Mouse (Mus musculus) left cerebral cortex, adult 8-10 months (tissue): ENCODE data around the gene Tnxb. TPM values are rescaled to one million over a fixed set of nuclear protein-coding genes. Genes with fewer than 3 reads are reported as not detected.
"Not testable (repeated sequence)": the region's sequence is repeated elsewhere in the genome, so short reads cannot be mapped to it uniquely, and the experiment has no call there.

Experiments used
- DNase-seq, 2 experiments: peaks; one replicate each; pipeline ENCODE4 v3.0.0; 2022; ENCODE audit warnings: low spot score in 2 of 2
- total RNA-seq, 4 experiments: library from RNA; stranded (reverse); gene quantifications; 2 replicates each; pipeline ENCODE4 v1.2.4; 2022

Gene Tnxb
- total RNA-seq, 4 experiments from 2014 or later: 2.5 to 3.1 (median 2.8) TPM

- not testable (repeated sequence) for DNase-seq
Measured at GRCm38 (mm10) chr17:34729779-34730553, 59.6 kb downstream of the Tnxb start.

GRCm38 (mm10) chr17:34737466-34737865 lies 67.1 kb downstream of the Tnxb start:
- DNase-seq: not testable (repeated sequence)

- DNase-seq: not testable (repeated sequence)
Measured at GRCm38 (mm10) chr17:34739708-34740107, 69.4 kb downstream of the Tnxb start.

GRCm38 (mm10) chr17:34740280-34740679 lies 69.9 kb downstream of the Tnxb start:
- DNase-seq: no peak

- DNase-seq: no peak
Measured at GRCm38 (mm10) chr17:34743719-34744118, 73.4 kb downstream of the Tnxb start, which contains the start of gene C4b. TSS of gene C4b (minus strand) at chr17:34743882.

GRCm38 (mm10) chr17:34744206-34744605 lies 73.9 kb downstream of the Tnxb start:
- no peak for DNase-seq

GRCm38 (mm10) chr17:34744611-34745010 lies 74.3 kb downstream of the Tnxb start:
- not testable (repeated sequence) for DNase-seq

- not testable (repeated sequence) for DNase-seq
Measured at GRCm38 (mm10) chr17:34745166-34745565, 74.8 kb downstream of the Tnxb start.

- no peak for DNase-seq
Measured at GRCm38 (mm10) chr17:34746531-34746930, 76.2 kb downstream of the Tnxb start.

- DNase-seq: no peak
Measured at GRCm38 (mm10) chr17:34761471-34761870, 91.1 kb downstream of the Tnxb start.

Other genes starting within 250 kb of the Tnxb start
- not detected for gene Btnl4, start 193.2 kb upstream of the Tnxb start, total RNA-seq
- not detected for gene Btnl6, start 153.2 kb upstream of the Tnxb start, total RNA-seq
- gene Notch4, start 106.3 kb upstream of the Tnxb start, total RNA-seq: 10 to 100 TPM in 1 of 4 experiments, 1 to 10 TPM in 3; 9.4 to 13.0 (median 9.6) TPM
- 1 to 10 TPM; 2.1 to 4.2 (median 3.4) TPM for gene Gpsm3, start 80.7 kb upstream of the Tnxb start, total RNA-seq
- gene Pbx2, start 79.3 kb upstream of the Tnxb start, total RNA-seq: 10 to 100 TPM; 59.5 to 66.5 (median 62.6) TPM
- under 1 TPM; 0.39 to 0.83 (median 0.54) TPM for gene Ager, start 72.7 kb upstream of the Tnxb start, total RNA-seq
- 10 to 100 TPM; 73.3 to 77.6 (median 76.0) TPM for gene Rnf5, start 66.8 kb upstream of the Tnxb start, total RNA-seq
- gene Agpat1, start 66.3 kb upstream of the Tnxb start, total RNA-seq: 100 to 1,000 TPM; 150 to 164 (median 155) TPM
- gene Egfl8, start 54.6 kb upstream of the Tnxb start, total RNA-seq: 1 to 10 TPM; 3.0 to 4.9 (median 3.4) TPM
- gene Ppt2, start 42.0 kb upstream of the Tnxb start, total RNA-seq: 10 to 100 TPM; 38.1 to 48.6 (median 45.4) TPM
- gene Prrt1, start 41.0 kb upstream of the Tnxb start, total RNA-seq: 100 to 1,000 TPM in 3 of 4 experiments, 10 to 100 TPM in 1; 90.1 to 149 (median 116) TPM
- gene Fkbpl, start 25.8 kb upstream of the Tnxb start, total RNA-seq: 10 to 100 TPM; 12.5 to 16.7 (median 14.8) TPM
- 10 to 100 TPM; 46.3 to 56.8 (median 53.7) TPM for gene Atf6b, start 23.4 kb upstream of the Tnxb start, total RNA-seq
- gene C4b, start 73.3 kb downstream of the Tnxb start, total RNA-seq: 100 to 1,000 TPM in 2 of 4 experiments, 10 to 100 TPM in 2; 27.2 to 188 (median 81.4) TPM
- gene Cyp21a1, start 134.0 kb downstream of the Tnxb start, total RNA-seq: 1 to 10 TPM in 2 of 4 experiments, not detected in 2; 3.1 to 3.7 TPM
- 10 to 100 TPM; 45.3 to 49.5 (median 47.7) TPM for gene Stk19, start 166.4 kb downstream of the Tnxb start, total RNA-seq
- 10 to 100 TPM; 31.8 to 37.2 (median 34.0) TPM for gene Dxo, start 166.5 kb downstream of the Tnxb start, total RNA-seq
- 10 to 100 TPM; 61.1 to 73.1 (median 67.3) TPM for gene Skiv2l, start 179.7 kb downstream of the Tnxb start, total RNA-seq
- 10 to 100 TPM; 34.8 to 38.3 (median 37.2) TPM for gene Nelfe, start 179.9 kb downstream of the Tnxb start, total RNA-seq
- under 1 TPM in 1 of 4 experiments, not detected in 3; 0.43 TPM for gene Cfb, start 192.0 kb downstream of the Tnxb start, total RNA-seq
- gene Zbtb12, start 208.9 kb downstream of the Tnxb start, total RNA-seq: 1 to 10 TPM; 8.3 to 9.1 (median 9.0) TPM
- gene Gm20547, start 211.5 kb downstream of the Tnxb start, total RNA-seq: not detected
- 1 to 10 TPM; 1.6 to 5.9 (median 4.0) TPM for gene C2, start 227.7 kb downstream of the Tnxb start, total RNA-seq
- gene Ehmt2, start 227.9 kb downstream of the Tnxb start, total RNA-seq: 100 to 1,000 TPM; 182 to 191 (median 185) TPM
- under 1 TPM; 0.33 to 0.66 (median 0.51) TPM for gene Slc44a4, start 243.9 kb downstream of the Tnxb start, total RNA-seq